Mouse (Mus musculus): ENCODE results near the gene Tanc2. TPM values are rescaled to one million over a fixed set of nuclear protein-coding genes. Genes with fewer than 3 reads are reported as not detected.

The Tanc2 gene
- polyA plus RNA-seq, 1 experiment from 2014 or later: 13.3 TPM

DNA sequence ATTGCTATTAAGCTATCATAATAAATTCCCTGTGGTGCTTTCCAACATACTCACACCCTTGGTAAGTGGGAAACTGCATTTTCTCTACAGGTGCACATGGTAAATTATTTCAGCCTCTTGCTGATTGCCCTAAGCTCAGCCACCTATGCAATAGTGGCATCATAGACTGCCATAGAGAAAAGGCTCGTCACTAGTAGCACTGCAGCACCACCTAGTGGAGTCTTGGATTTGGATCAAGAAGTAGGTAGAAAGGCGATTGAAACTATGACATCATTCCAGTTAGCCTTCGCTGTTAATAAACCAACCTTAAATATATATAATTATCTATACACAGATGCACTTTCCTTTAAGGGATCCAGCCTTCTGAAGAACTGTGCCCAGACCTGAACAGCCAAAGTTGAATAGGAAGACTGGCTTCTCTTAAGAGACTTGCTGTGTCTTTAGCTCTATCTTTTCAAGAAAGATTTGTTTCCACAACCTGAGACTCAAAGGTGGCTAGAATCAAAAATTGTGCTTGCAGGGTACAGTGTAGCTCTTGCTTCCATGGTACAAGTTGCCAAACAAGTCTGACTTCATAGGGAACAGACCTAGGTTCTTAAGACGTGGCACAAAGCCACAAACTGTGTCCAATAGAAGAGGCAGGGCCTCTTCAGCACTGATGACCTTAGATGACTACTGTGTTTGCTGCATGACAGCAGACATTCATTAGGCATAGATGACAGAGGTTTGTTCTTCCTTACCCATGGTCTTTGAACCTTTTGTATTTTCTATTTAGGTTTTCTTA is 322.0 kb downstream of the Tanc2 start:
- peak; percentile 86 for DNase-seq (ENCODE audit: low spot score)
- Histone ChIP-seq H3K4me3 (ENCODE audit: low read depth, low read length) (no peak overlapping the region), H3K9ac (ENCODE audit: low read length) (no peak overlapping the region), H3K4me1 (replicated peaks; ENCODE audit: control insufficient read depth, insufficient read depth, low read length) (no peaks in the 10 kb centered on the region), H3K27me3 (replicated peaks; ENCODE audit: control insufficient read depth, insufficient read depth, low read length) (no peaks in the 10 kb centered on the region), H3K9me3 (ENCODE audit: control insufficient read depth, low read length) (no peaks in the 10 kb centered on the region), H3K27ac (ENCODE audit: low read depth) (no peak overlapping the region), H3K4me2 (ENCODE audit: low read length) (no peak overlapping the region), H3K36me3 (ENCODE audit: control insufficient read depth, insufficient read depth, low read length) (peaks cover 19% of the 10 kb centered on the region; the same call in 1 of the 2 replicates)
- WGBS: 38% methylated on average over 4 of the region's 4 CpGs
- ATAC-seq (replicated peaks; ENCODE audit: low FRiP score, low TSS enrichment, low read depth): 0 out of 2 replicates have a peak, but pooled peaks have one; percentile 50

DNA sequence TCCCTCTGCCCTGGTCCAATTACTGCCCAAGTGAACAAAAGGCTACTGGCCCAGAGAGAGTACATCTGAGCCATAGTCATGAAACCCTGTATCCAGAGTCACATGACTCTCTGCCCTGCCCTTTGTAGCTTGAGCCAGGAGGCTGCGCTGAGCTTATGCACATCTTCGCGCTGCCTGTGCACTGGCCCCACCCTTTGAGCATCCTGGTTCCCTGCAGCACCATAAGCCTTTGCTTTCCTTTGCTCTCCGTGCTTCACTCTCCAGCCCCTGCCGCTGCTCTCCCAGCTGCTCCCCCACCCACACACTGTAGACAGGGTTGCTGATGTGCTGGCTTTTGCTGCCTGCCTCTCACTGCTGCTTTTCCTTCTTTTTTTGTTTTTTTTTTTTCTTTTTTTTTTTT is 323.8 kb downstream of the Tanc2 start:
- Histone ChIP-seq H3K27me3 (replicated peaks; ENCODE audit: control insufficient read depth, insufficient read depth, low read length) (no peaks in the 10 kb centered on the region), H3K4me3 (ENCODE audit: low read depth, low read length) (no peak overlapping the region), H3K36me3 (ENCODE audit: control insufficient read depth, insufficient read depth, low read length) (peaks cover 23% of the 10 kb centered on the region; the same call in 1 of the 2 replicates), H3K4me1 (replicated peaks; ENCODE audit: control insufficient read depth, insufficient read depth, low read length) (no peaks in the 10 kb centered on the region), H3K4me2 (ENCODE audit: low read length) (no peak overlapping the region), H3K9ac (ENCODE audit: low read length) (no peak overlapping the region), H3K9me3 (ENCODE audit: control insufficient read depth, low read length) (no peaks in the 10 kb centered on the region), H3K27ac (ENCODE audit: low read depth) (no peak overlapping the region)
- ATAC-seq (replicated peaks; ENCODE audit: low FRiP score, low TSS enrichment, low read depth): no peak
- no peak for DNase-seq (ENCODE audit: low spot score)
- WGBS: 59% methylated on average over 5 of the region's 5 CpGs

DNA sequence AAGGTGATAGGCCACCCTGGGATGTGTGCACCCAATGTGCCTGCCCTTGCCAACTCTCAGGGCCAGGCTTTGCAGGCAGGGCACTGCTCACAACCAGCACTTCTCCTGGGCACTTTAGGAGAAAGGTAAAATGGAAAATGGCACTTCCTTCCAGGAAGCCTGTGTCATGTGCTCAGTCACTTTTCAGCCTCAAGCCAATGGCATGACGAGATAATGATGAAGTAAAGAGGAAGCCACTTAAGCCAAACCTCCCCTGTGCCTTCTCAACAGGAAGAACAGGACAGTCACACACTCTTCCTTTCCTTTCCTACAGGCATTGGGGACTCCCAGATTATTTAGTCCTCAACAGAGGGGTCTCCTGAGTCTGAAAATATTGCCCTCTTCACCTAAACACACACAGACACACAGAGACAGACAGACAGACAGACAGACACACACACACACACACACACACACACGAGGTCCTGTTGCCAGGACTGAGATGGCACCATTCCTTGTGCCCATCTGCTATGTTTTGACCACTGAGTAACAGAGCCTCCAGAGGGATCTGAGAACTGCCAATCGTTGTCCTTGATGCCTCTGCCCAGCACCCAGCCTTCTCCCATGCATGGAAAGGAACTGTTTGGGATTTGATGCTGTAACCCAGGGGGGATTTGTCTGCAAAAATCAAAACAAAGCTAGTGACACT is 330.5 kb downstream of the Tanc2 start:
- Histone ChIP-seq H3K36me3 (ENCODE audit: control insufficient read depth, insufficient read depth, low read length) (peaks cover 62% of the 10 kb centered on the region), H3K4me1 (replicated peaks; ENCODE audit: control insufficient read depth, insufficient read depth, low read length) (no peaks in the 10 kb centered on the region), H3K27ac (ENCODE audit: low read depth) (no peak overlapping the region), H3K9ac (ENCODE audit: low read length) (no peak overlapping the region), H3K9me3 (ENCODE audit: control insufficient read depth, low read length) (no peaks in the 10 kb centered on the region), H3K4me2 (ENCODE audit: low read length) (no peak overlapping the region), H3K4me3 (ENCODE audit: low read depth, low read length) (no peak overlapping the region), H3K27me3 (replicated peaks; ENCODE audit: control insufficient read depth, insufficient read depth, low read length) (no peaks in the 10 kb centered on the region)
- ATAC-seq (replicated peaks; ENCODE audit: low FRiP score, low TSS enrichment, low read depth): no peak
- WGBS: 81% methylated on average over 3 of the region's 3 CpGs
- DNase-seq (ENCODE audit: low spot score): no peak

DNA sequence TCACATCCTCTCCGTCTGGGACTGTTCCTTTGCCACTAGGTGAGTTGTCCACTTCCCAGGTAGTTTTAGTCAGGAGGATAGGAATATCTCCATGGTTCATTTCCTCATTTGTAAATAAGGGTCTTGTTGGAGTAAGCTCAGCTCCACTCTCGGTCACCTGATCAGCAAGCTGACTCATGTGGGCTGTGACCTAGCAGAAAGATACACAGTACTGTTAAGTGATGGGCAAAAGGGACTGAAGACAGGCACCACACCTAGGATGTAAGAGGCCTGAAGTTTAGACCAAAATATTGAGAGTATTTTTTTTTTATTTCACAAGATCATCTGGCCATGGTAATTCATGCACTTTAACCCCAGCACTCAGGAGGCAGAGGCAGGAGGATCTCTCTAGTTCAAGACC is 331.1 kb downstream of the Tanc2 start:
- Histone ChIP-seq H3K27me3 (replicated peaks; ENCODE audit: control insufficient read depth, insufficient read depth, low read length) (no peaks in the 10 kb centered on the region), H3K9ac (ENCODE audit: low read length) (no peak overlapping the region), H3K4me2 (ENCODE audit: low read length) (no peak overlapping the region), H3K4me3 (ENCODE audit: low read depth, low read length) (no peak overlapping the region), H3K9me3 (ENCODE audit: control insufficient read depth, low read length) (no peaks in the 10 kb centered on the region), H3K27ac (ENCODE audit: low read depth) (no peak overlapping the region), H3K36me3 (ENCODE audit: control insufficient read depth, insufficient read depth, low read length) (peaks cover 62% of the 10 kb centered on the region), H3K4me1 (replicated peaks; ENCODE audit: control insufficient read depth, insufficient read depth, low read length) (no peaks in the 10 kb centered on the region)
- 84% methylated on average over 2 of the region's 2 CpGs for WGBS
- DNase-seq (ENCODE audit: low spot score) (no peak), ATAC-seq (replicated peaks; ENCODE audit: low FRiP score, low TSS enrichment, low read depth) (no peak)

DNA sequence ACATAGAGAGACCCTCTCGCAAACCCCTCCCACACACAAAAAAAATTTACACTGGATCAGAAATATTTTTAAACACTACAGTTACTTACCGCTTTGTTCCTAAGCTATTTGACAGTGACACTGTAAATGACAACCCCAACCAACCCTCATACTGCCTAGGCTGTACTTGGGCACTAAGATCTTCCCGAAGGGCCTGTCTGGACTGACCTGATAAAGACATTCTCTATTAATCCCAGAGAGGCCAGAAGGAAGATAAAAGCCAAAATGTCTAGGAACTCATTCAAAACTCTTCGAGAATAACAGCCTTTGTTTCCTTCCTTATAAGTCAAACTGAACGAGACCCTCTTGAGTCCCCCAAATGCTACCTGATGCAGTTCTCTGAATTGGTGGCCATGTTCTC is 331.5 kb downstream of the Tanc2 start:
- DNase-seq (ENCODE audit: low spot score): no peak
- no peak overlapping the region for H3K9ac ChIP-seq (ENCODE audit: low read length)
- H3K4me2 ChIP-seq (ENCODE audit: low read length): no peak overlapping the region
- 91% methylated on average over 5 of the region's 5 CpGs for WGBS
- ATAC-seq (replicated peaks; ENCODE audit: low FRiP score, low TSS enrichment, low read depth): no peak
- H3K9me3 ChIP-seq (ENCODE audit: control insufficient read depth, low read length): no peaks in the 10 kb centered on the region
- no peaks in the 10 kb centered on the region for H3K4me1 ChIP-seq (replicated peaks; ENCODE audit: control insufficient read depth, insufficient read depth, low read length)
- peaks cover 57% of the 10 kb centered on the region for H3K36me3 ChIP-seq (ENCODE audit: control insufficient read depth, insufficient read depth, low read length)
- no peaks in the 10 kb centered on the region for H3K27me3 ChIP-seq (replicated peaks; ENCODE audit: control insufficient read depth, insufficient read depth, low read length)
- H3K4me3 ChIP-seq (ENCODE audit: low read depth, low read length): no peak overlapping the region
- no peak overlapping the region for H3K27ac ChIP-seq (ENCODE audit: low read depth)

DNA sequence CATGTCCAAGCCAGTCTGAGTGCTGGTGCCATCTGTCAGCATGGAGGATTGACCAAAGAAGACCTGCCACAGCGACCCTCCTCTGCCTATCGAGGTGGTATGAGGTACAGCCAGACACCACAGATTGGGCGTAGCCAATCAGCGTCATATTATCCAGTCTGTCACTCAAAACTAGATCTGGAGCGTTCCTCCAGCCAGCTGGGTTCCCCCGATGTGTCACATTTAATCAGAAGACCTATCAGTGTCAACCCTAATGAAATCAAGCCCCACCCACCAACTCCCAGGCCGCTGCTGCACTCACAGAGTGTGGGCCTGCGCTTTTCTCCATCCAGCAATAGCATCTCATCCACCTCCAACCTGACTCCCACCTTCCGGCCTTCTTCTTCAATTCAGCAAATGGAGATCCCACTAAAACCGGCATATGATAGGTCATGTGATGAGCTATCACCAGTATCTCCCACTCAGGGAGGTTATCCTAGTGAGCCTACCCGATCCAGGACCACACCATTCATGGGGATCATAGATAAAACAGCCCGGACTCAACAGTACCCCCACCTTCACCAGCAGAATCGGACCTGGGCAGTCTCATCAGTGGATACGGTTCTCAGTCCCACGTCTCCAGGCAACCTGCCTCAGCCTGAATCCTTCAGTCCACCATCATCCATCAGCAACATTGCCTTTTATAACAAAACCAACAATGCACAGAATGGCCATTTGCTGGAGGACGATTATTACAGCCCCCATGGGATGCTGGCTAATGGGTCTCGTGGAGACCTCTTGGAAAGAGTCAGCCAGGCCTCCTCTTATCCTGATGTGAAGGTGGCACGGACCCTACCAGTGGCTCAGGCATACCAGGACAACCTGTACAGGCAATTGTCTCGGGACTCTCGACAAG is 333.2 kb downstream of the Tanc2 start:
- no peak overlapping the region for H3K4me2 ChIP-seq (ENCODE audit: low read length)
- peaks cover 50% of the 10 kb centered on the region for H3K36me3 ChIP-seq (ENCODE audit: control insufficient read depth, insufficient read depth, low read length)
- H3K9ac ChIP-seq (ENCODE audit: low read length): no peak overlapping the region
- H3K27me3 ChIP-seq (replicated peaks; ENCODE audit: control insufficient read depth, insufficient read depth, low read length): no peaks in the 10 kb centered on the region
- DNase-seq (ENCODE audit: low spot score): no peak
- WGBS: 89% methylated on average over 20 of the region's 20 CpGs
- H3K9me3 ChIP-seq (ENCODE audit: control insufficient read depth, low read length): no peaks in the 10 kb centered on the region
- ATAC-seq (replicated peaks; ENCODE audit: low FRiP score, low TSS enrichment, low read depth): no peak
- no peak overlapping the region for H3K27ac ChIP-seq (ENCODE audit: low read depth)
- H3K4me1 ChIP-seq (replicated peaks; ENCODE audit: control insufficient read depth, insufficient read depth, low read length): no peaks in the 10 kb centered on the region
- H3K4me3 ChIP-seq (ENCODE audit: low read depth, low read length): no peak overlapping the region

DNA sequence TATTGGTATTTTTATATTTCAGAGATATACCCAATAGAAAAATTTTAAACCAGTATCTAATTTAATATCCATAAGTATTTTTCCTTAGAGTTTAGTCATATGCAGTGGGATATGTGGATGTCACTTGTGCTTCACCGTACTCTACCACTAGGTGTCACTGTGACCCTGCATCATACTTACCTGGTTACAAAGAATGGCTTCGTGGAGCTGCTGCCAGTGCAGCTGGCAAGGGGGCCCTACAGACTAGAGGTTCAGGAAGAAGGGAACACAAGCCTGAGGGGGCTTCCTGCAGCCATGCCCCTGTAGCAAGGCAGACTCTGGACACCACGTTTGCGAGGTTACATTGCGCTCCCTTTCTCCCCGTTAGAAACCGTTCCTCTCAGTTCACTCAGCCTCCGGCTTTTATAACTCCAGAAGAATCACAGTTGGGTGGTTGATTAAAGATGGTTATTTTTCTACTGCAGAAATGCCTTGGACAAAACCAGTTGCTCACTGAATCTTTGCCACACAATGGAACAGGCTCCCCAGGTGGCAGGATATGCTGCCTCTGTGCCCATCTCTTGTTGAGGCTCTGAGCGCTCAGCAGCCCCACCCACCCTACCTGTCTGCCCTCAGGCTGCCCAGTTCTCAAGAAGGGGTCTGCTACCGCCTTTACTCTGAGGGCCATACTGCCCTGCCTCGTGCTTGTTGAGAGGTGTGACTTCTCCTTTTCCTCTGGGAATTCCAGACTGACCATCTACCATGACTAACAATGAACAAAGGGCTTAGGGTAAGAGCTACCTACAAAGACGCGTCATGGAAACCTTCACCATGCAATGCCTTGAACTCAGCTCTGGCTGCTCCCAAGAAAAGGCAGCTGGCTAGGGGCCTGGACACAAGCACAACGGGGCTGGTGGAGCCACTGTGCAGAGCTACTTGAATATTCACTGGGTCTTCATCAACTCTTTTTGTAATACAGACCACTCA is 337.6 kb downstream of the Tanc2 start:
- H3K36me3 ChIP-seq (ENCODE audit: control insufficient read depth, insufficient read depth, low read length): peaks cover 23% of the 10 kb centered on the region
- no peaks in the 10 kb centered on the region for H3K9me3 ChIP-seq (ENCODE audit: control insufficient read depth, low read length)
- H3K9ac ChIP-seq (ENCODE audit: low read length): no peak overlapping the region
- no peak overlapping the region for H3K4me3 ChIP-seq (ENCODE audit: low read depth, low read length)
- no peak overlapping the region for H3K27ac ChIP-seq (ENCODE audit: low read depth)
- 59% methylated on average over 14 of the region's 14 CpGs for WGBS
- H3K27me3 ChIP-seq (replicated peaks; ENCODE audit: control insufficient read depth, insufficient read depth, low read length): no peaks in the 10 kb centered on the region
- no peak overlapping the region for H3K4me2 ChIP-seq (ENCODE audit: low read length)
- H3K4me1 ChIP-seq (replicated peaks; ENCODE audit: control insufficient read depth, insufficient read depth, low read length): no peaks in the 10 kb centered on the region
- DNase-seq (ENCODE audit: low spot score) (peak; percentile 82), ATAC-seq (replicated peaks; ENCODE audit: low FRiP score, low TSS enrichment, low read depth) (peak; percentile 64)

DNA sequence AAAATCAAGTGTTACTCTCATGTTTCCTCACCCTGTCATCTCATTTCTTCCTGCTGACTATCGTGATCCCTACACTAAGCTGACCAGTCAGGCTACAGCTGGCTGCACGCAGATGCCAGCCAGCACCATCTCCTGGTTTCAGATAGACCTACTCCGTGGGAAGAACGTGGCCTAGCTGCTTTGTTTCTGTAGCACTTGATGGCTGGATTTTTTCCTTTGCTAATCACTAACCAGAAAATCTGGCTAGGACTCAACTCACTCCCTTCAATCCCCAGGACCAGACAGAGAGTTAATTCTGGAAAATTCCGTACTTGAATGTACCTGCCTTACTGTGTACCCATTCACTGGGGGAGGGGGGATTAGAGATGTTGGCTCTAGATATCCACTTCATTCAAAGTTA is 338.4 kb downstream of the Tanc2 start:
- WGBS: 80% methylated on average over 5 of the region's 5 CpGs
- H3K4me1 ChIP-seq (replicated peaks; ENCODE audit: control insufficient read depth, insufficient read depth, low read length): no peaks in the 10 kb centered on the region
- no peak overlapping the region for H3K9ac ChIP-seq (ENCODE audit: low read length)
- H3K4me3 ChIP-seq (ENCODE audit: low read depth, low read length): no peak overlapping the region
- H3K9me3 ChIP-seq (ENCODE audit: control insufficient read depth, low read length): no peaks in the 10 kb centered on the region
- no peak overlapping the region for H3K27ac ChIP-seq (ENCODE audit: low read depth)
- H3K4me2 ChIP-seq (ENCODE audit: low read length): no peak overlapping the region
- ATAC-seq (replicated peaks; ENCODE audit: low FRiP score, low TSS enrichment, low read depth): no peak
- no peak for DNase-seq (ENCODE audit: low spot score)
- peaks cover 15% of the 10 kb centered on the region for H3K36me3 ChIP-seq (ENCODE audit: control insufficient read depth, insufficient read depth, low read length)
- no peaks in the 10 kb centered on the region for H3K27me3 ChIP-seq (replicated peaks; ENCODE audit: control insufficient read depth, insufficient read depth, low read length)

Data from intestine, embryonic 14.5 days (tissue).